Mouse (Mus musculus) c-Kit-positive CD71-negative TER-119-negative erythroid progenitor cells, embryonic 14.5 days (primary cell): ENCODE data around the gene Ralgds.
A peak's percentile ranks its signal among the peaks of the same experiment; 100 is the strongest.
"Not testable (repeated sequence)": the region's sequence is repeated elsewhere in the genome, so short reads cannot be mapped to it uniquely, and the experiment has no call there.

Experiments used
- DNase-seq: peaks from one replicate; pipeline ENCODE4 v3.0.0-alpha.2; 2013; ENCODE audit warnings: low read depth

Ralgds gene

GRCm38 (mm10) chr2:28512798-28513401 lies at the start of gene Ralgds:
Ralgds (plus strand) TSS chr2:28513125.
- no peak for DNase-seq

- peak; percentile 47 for DNase-seq
These were observed 49.0 kb upstream of the Ralgds start for GRCm38 (mm10) chr2:28463919-28464318.

- no peak for DNase-seq
These were observed 48.0 kb upstream of the Ralgds start for GRCm38 (mm10) chr2:28464919-28465318.

- peak; percentile 41 for DNase-seq
These were observed 46.9 kb upstream of the Ralgds start, which contains the start of gene 1700007K13Rik for GRCm38 (mm10) chr2:28465836-28466518. 1700007K13Rik (minus strand) TSS chr2:28466332.

- peak; percentile 66 for DNase-seq
These were observed 45.0 kb upstream of the Ralgds start, which contains the start of gene Mrps2 for GRCm38 (mm10) chr2:28467860-28468485. Mrps2 (plus strand) TSS chr2:28468066.

GRCm38 (mm10) chr2:28468486-28469225 lies 44.3 kb upstream of the Ralgds start:
- DNase-seq, result no peak

- no peak for DNase-seq
These were observed 43.5 kb upstream of the Ralgds start for GRCm38 (mm10) chr2:28469461-28469860.

GRCm38 (mm10) chr2:28470591-28470990 lies 42.3 kb upstream of the Ralgds start:
- no peak for DNase-seq

GRCm38 (mm10) chr2:28472011-28472410 lies 40.9 kb upstream of the Ralgds start:
- DNase-seq, result not testable (repeated sequence)

GRCm38 (mm10) chr2:28477993-28478392 lies 34.9 kb upstream of the Ralgds start:
- DNase-seq, result not testable (repeated sequence)

- no peak for DNase-seq
These were observed 33.4 kb upstream of the Ralgds start for GRCm38 (mm10) chr2:28479208-28480204.

- DNase-seq, result no peak
These were observed 29.1 kb upstream of the Ralgds start for GRCm38 (mm10) chr2:28483861-28484260.

- no peak for DNase-seq
These were observed 18.4 kb upstream of the Ralgds start for GRCm38 (mm10) chr2:28494521-28494920.

- DNase-seq, result no peak
These were observed 17.6 kb upstream of the Ralgds start for GRCm38 (mm10) chr2:28495207-28495756.

- DNase-seq, result no peak
These were observed 16.9 kb upstream of the Ralgds start for GRCm38 (mm10) chr2:28495801-28496595.

- DNase-seq, result no peak
These were observed 16.3 kb upstream of the Ralgds start, which contains the start of gene Gbgt1 for GRCm38 (mm10) chr2:28496671-28497070. Gbgt1 (plus strand) TSS chr2:28496891.

GRCm38 (mm10) chr2:28497561-28497960 lies 15.4 kb upstream of the Ralgds start:
- DNase-seq, result no peak

- no peak for DNase-seq
These were observed 14.5 kb upstream of the Ralgds start for GRCm38 (mm10) chr2:28498431-28498830.

- DNase-seq, result no peak
These were observed 9.9 kb upstream of the Ralgds start for GRCm38 (mm10) chr2:28502987-28503386.

- no peak for DNase-seq
These were observed 8.2 kb upstream of the Ralgds start for GRCm38 (mm10) chr2:28504676-28505075.
